Mouse (Mus musculus): Measurements from ENCODE around the gene Wdr81.

The Wdr81 gene

GRCm38 (mm10) chr11:75453991-75454930, at the start of gene Wdr81:
Gene Wdr81 (minus strand): TSS chr11:75454717.
- peak; percentile 73 for ATAC-seq (ENCODE audit: insufficient number of reproducible peaks, low FRiP score, low TSS enrichment)

GRCm38 (mm10) chr11:75498126-75498525, 43.6 kb upstream of the Wdr81 start:
- no peak for ATAC-seq (ENCODE audit: insufficient number of reproducible peaks, low FRiP score, low TSS enrichment)

GRCm38 (mm10) chr11:75494296-75495049, 40.0 kb upstream of the Wdr81 start:
- no peak for ATAC-seq (ENCODE audit: insufficient number of reproducible peaks, low FRiP score, low TSS enrichment)

GRCm38 (mm10) chr11:75487496-75487895, 33.0 kb upstream of the Wdr81 start:
- no peak for ATAC-seq (ENCODE audit: insufficient number of reproducible peaks, low FRiP score, low TSS enrichment)

- peak; percentile 100 for ATAC-seq (ENCODE audit: insufficient number of reproducible peaks, low FRiP score, low TSS enrichment)
These were observed 32.2 kb upstream of the Wdr81 start, which contains the start of gene Prpf8 for GRCm38 (mm10) chr11:75486601-75487285. Gene Prpf8 (plus strand): TSS chr11:75486816.

GRCm38 (mm10) chr11:75486192-75486591, 31.7 kb upstream of the Wdr81 start:
- ATAC-seq (ENCODE audit: insufficient number of reproducible peaks, low FRiP score, low TSS enrichment) = no peak; the same call in 1 of the 2 replicates

GRCm38 (mm10) chr11:75473376-75473775, 18.9 kb upstream of the Wdr81 start:
- ATAC-seq (ENCODE audit: insufficient number of reproducible peaks, low FRiP score, low TSS enrichment) = no peak

GRCm38 (mm10) chr11:75472469-75473081, 18.1 kb upstream of the Wdr81 start:
- ATAC-seq (ENCODE audit: insufficient number of reproducible peaks, low FRiP score, low TSS enrichment) = no peak

GRCm38 (mm10) chr11:75470675-75471074, 16.2 kb upstream of the Wdr81 start:
- no peak for ATAC-seq (ENCODE audit: insufficient number of reproducible peaks, low FRiP score, low TSS enrichment)

- ATAC-seq (ENCODE audit: insufficient number of reproducible peaks, low FRiP score, low TSS enrichment) = no peak
These were observed 14.7 kb upstream of the Wdr81 start for GRCm38 (mm10) chr11:75469261-75469660.

GRCm38 (mm10) chr11:75468410-75468809, 13.9 kb upstream of the Wdr81 start:
- no peak for ATAC-seq (ENCODE audit: insufficient number of reproducible peaks, low FRiP score, low TSS enrichment)

GRCm38 (mm10) chr11:75467512-75468215, 13.1 kb upstream of the Wdr81 start:
- ATAC-seq (ENCODE audit: insufficient number of reproducible peaks, low FRiP score, low TSS enrichment) = no peak

GRCm38 (mm10) chr11:75466731-75467505, 12.4 kb upstream of the Wdr81 start:
- no peak for ATAC-seq (ENCODE audit: insufficient number of reproducible peaks, low FRiP score, low TSS enrichment)

- ATAC-seq (ENCODE audit: insufficient number of reproducible peaks, low FRiP score, low TSS enrichment) = no peak
These were observed 10.5 kb upstream of the Wdr81 start for GRCm38 (mm10) chr11:75465051-75465450.

- ATAC-seq (ENCODE audit: insufficient number of reproducible peaks, low FRiP score, low TSS enrichment) = no peak
These were observed 9.9 kb upstream of the Wdr81 start for GRCm38 (mm10) chr11:75464417-75464816.

GRCm38 (mm10) chr11:75463624-75464023, 9.1 kb upstream of the Wdr81 start:
- ATAC-seq (ENCODE audit: insufficient number of reproducible peaks, low FRiP score, low TSS enrichment) = no peak

GRCm38 (mm10) chr11:75462865-75463336, 8.4 kb upstream of the Wdr81 start:
- no peak for ATAC-seq (ENCODE audit: insufficient number of reproducible peaks, low FRiP score, low TSS enrichment)

GRCm38 (mm10) chr11:75462253-75462783, 7.8 kb upstream of the Wdr81 start:
- ATAC-seq (ENCODE audit: insufficient number of reproducible peaks, low FRiP score, low TSS enrichment) = no peak

All from cerebellum, adult (tissue).